ENCODE assay signal across 8 mouse cellular contexts in genomic region chr15:100089645-100090053, GRCm38 (mm10). TPM values are rescaled to one million over a fixed set of nuclear protein-coding genes. Genes with fewer than 3 reads are reported as not detected.
DNase-seq lines count a peak whose midpoint lies in the region; ATAC-seq and TF ChIP-seq lines count a peak whose summit lies in the region.

No protein-coding gene starts in this region.

- H3K27me3 ChIP-seq in liver, postnatal 0 days (ENCODE audit: insufficient read depth, low read length) = no peaks in the 10 kb centered on the region
- no peaks in the 10 kb centered on the region for H3K27me3 ChIP-seq in embryonic facial prominence, embryonic 12.5 days
- H3K27me3 ChIP-seq in midbrain, embryonic 10.5 days (ENCODE audit: low read depth, poor library complexity, severe bottlenecking) = no peaks in the 10 kb centered on the region

- no peaks in the 10 kb centered on the region for H3K9me3 ChIP-seq in liver, postnatal 0 days (ENCODE audit: low read length)
- H3K9me3 ChIP-seq in embryonic facial prominence, embryonic 12.5 days = no peaks in the 10 kb centered on the region
- H3K9me3 ChIP-seq in midbrain, embryonic 10.5 days (replicated peaks) = no peaks in the 10 kb centered on the region

- no peak overlapping the region for H3K4me2 ChIP-seq in liver, postnatal 0 days (ENCODE audit: low read depth, low read length)
- H3K4me2 ChIP-seq in embryonic facial prominence, embryonic 12.5 days (replicated peaks) = peak overlapping the region; percentile 17; the same call in 1 of the 2 replicates

- 39% methylated on average over 8 of the region's 8 CpGs for WGBS in liver, postnatal 0 days (ENCODE audit: insufficient replicate concordance)
- WGBS in embryonic facial prominence, embryonic 12.5 days = 17% methylated on average over 8 of the region's 8 CpGs
- WGBS in midbrain, embryonic 10.5 days = 42% methylated on average over 8 of the region's 8 CpGs

- H3K36me3 ChIP-seq in liver, postnatal 0 days (replicated peaks; ENCODE audit: insufficient read depth, low read length) = no peaks in the 10 kb centered on the region
- no peaks in the 10 kb centered on the region for H3K36me3 ChIP-seq in embryonic facial prominence, embryonic 12.5 days
- H3K36me3 ChIP-seq in midbrain, embryonic 10.5 days = no peaks in the 10 kb centered on the region

- no peak for DNase-seq in liver, postnatal 0 days
- no peak for DNase-seq in liver
- peak; percentile 23 to 27 for DNase-seq in kidney, adult 8-10 months
- DNase-seq in midbrain, embryonic 10.5 days (ENCODE audit: low spot score) = peak; percentile 36
- no peak for DNase-seq in natural killer cell, adult 2 months (ENCODE audit: low spot score in 2 of 2)
- no peak for DNase-seq in right cerebral cortex, postnatal 25 days
- no peak for DNase-seq in right cerebral cortex, postnatal 36 days (ENCODE audit: low spot score in 2 of 2)

- H3K4me1 ChIP-seq in liver, postnatal 0 days (ENCODE audit: insufficient read depth) = peaks cover 19% of the 10 kb centered on the region
- peaks cover 28% of the 10 kb centered on the region for H3K4me1 ChIP-seq in embryonic facial prominence, embryonic 12.5 days
- H3K4me1 ChIP-seq in midbrain, embryonic 10.5 days = peaks cover 38% of the 10 kb centered on the region

- no peak overlapping the region for H3K9ac ChIP-seq in liver, postnatal 0 days (replicated peaks)
- no peak overlapping the region for H3K9ac ChIP-seq in embryonic facial prominence, embryonic 12.5 days

- ATAC-seq in liver, postnatal 0 days = peak; percentile 47
- ATAC-seq in embryonic facial prominence, embryonic 12.5 days (ENCODE audit: insufficient number of reproducible peaks, insufficient read depth, low FRiP score, low TSS enrichment) = peak; percentile 85

- H3K27ac ChIP-seq in liver, postnatal 0 days (ENCODE audit: low read depth) = no peak overlapping the region
- H3K27ac ChIP-seq in embryonic facial prominence, embryonic 12.5 days = peak overlapping the region; percentile 73
- no peak overlapping the region for H3K27ac ChIP-seq in midbrain, embryonic 10.5 days (replicated peaks)

- no peak for TF ChIP-seq EP300 in liver, postnatal 0 days (IDR thresholded peaks at IDR 0.05; ENCODE audit: low read depth)

- no peak for TF ChIP-seq CTCF in liver, postnatal 0 days (IDR thresholded peaks at IDR 0.05; ENCODE audit: low read depth)

- no peak overlapping the region for H3K4me3 ChIP-seq in liver, postnatal 0 days (ENCODE audit: low read depth, low read length)
- H3K4me3 ChIP-seq in embryonic facial prominence, embryonic 12.5 days = no peak overlapping the region
- no peak overlapping the region for H3K4me3 ChIP-seq in midbrain, embryonic 10.5 days

RNA-seq across cellular contexts. Expression of gene Dip2b, which starts 51.2 kb away (rescaled TPM):
- 2.1 and 2.3 TPM in 2 replicates for polyA plus RNA-seq in liver, postnatal 0 days (2015; fragmentation: Nextera tagmentation; extraction: Ambion mirVana)
- polyA plus RNA-seq in embryonic facial prominence, embryonic 12.5 days (2016; fragmentation: Nextera tagmentation; extraction: Ambion mirVana) = 15.0 and 17.2 TPM in 2 replicates
- polyA plus RNA-seq in midbrain, embryonic 10.5 days (2016; fragmentation: Nextera tagmentation; extraction: Ambion mirVana) = 16.4 and 18.8 TPM in 2 replicates

Comparison
In these comparisons a context has a peak if more than half of its experiments do, and no peak if none do; other contexts are left out.
1. DNase-seq: peak in kidney, adult 8-10 months (2 of 2) and midbrain, embryonic 10.5 days (single experiment); none in liver, postnatal 0 days (single experiment), liver (single experiment), natural killer cell, adult 2 months (0 of 2), right cerebral cortex, postnatal 25 days (single experiment) and right cerebral cortex, postnatal 36 days (0 of 2).